Mouse (Mus musculus): ENCODE data around the gene Rundc3a.

Gene Rundc3a

GRCm38 (mm10) chr11:102411061-102411460 is 17.9 kb downstream of the Rundc3a start:
- DNase-seq: no peak

DNA sequence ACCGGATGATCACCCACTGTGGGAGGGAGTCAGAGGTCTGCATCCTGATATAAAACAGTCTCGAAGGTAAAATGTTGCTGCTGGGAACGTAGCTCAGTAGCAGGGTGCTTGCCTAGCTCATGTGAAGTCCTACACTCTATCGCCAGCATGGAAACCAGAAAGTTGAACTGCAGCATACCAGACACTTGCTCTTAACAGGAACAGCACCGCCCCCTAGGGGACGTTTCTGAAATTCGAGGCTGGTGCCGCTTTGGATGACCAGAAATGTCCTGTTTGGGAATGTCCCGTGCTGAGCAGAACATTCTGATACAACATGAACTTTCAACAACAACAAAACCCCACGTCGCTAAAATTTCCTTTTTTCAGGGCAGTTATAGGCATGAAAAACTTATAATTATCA is 18.5 kb downstream of the Rundc3a start:
- DNase-seq: peak; percentile 91

- no peak for DNase-seq
Measured at GRCm38 (mm10) chr11:102413059-102413458, 19.9 kb downstream of the Rundc3a start.

DNA sequence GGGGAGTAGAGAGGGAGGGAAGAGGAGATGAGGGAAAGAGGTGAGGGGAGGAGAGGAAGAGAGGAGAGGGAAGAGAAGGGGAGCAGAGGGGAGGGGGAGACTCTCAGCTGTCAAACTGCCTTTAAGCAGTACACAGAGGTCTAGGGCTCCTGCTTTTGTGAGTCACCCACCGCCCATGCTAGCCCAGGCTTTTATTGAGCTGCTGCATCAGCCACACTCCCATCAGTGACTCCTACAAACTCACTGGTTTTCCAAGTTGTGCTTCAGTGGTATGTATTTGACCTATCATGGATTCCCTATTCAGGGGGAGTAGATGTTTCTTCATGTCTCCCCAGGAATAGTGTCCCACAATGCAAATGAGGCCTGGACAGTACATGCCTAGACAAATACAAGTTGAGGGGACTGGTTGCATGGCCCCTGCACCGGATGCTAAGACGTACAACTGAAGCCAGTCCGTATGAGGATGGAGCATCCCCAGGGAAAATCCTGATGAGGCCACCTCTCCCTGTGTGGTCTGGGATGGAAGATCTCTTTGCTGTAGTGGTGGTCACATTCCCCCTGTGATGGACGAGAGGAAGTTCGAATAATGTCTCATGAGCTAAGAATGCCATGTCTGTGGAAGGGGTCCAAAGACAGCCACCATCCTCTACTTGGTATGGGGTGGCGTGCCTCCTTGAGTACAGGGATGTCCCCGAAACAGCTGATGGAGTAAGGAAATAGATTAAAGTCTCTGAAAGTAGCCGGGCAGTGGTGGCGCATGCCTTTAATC is 22.0 kb downstream of the Rundc3a start:
- DNase-seq: no peak

DNA sequence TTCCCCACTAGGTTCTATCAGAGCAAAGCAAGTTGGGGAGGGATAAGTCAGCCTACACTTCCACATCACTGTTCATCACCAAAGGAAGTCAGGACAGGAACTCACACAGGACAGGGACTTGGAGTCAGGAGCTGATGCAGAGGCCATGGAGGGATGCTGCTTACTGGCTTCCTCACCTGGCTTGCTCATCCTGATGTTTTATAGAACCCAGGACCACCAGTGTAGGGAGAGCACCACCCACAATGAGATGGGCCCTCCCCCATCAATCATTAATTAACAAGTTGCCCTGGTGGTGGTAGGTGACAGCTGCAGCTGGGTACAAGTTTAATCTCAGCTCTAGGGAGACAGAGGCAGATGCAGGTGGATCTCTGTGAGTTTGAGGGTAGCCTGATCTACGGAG is 24.0 kb downstream of the Rundc3a start:
- no peak for DNase-seq

- DNase-seq: no peak
Measured at GRCm38 (mm10) chr11:102418887-102419286, 25.7 kb downstream of the Rundc3a start.

- DNase-seq: no peak
Measured at GRCm38 (mm10) chr11:102421559-102421958, 28.4 kb downstream of the Rundc3a start.

- DNase-seq: no peak
Measured at GRCm38 (mm10) chr11:102424666-102425065, 31.5 kb downstream of the Rundc3a start.

DNA sequence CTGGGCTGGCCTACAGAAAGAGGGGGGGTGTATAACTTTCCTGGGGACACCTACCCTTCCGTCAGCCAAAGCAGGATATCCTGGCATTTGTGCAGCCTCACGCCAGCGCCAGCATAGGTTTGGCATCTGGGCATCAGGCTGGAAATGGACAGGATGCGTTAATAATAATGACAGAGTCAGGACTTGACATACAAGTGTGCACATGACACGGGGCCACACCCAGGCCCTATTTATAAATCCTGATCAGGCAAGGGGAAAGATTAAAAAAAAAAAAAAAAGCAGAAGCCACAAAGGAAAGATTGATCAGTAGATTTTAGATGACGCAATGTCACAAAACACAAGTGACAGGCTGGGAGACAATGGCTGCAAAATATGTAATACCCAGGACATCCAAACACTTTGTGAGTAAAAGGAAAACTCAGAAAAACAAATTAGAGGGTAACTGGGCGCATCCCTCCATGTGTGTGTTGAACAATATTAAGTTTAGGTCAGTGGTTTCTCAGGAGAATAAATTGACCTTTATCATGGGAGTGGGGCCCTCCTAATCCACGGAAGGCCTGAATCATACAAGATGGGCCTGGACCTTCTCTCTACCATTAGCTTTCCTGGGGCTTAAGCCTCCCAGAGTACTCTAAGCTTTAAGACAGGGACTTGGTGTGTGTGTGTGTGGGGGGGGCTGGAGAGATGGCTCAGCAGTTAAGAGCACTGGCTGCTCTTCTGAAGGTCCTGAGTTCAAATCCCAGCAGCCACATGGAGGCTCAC is 32.5 kb downstream of the Rundc3a start:
- no peak for DNase-seq

DNA sequence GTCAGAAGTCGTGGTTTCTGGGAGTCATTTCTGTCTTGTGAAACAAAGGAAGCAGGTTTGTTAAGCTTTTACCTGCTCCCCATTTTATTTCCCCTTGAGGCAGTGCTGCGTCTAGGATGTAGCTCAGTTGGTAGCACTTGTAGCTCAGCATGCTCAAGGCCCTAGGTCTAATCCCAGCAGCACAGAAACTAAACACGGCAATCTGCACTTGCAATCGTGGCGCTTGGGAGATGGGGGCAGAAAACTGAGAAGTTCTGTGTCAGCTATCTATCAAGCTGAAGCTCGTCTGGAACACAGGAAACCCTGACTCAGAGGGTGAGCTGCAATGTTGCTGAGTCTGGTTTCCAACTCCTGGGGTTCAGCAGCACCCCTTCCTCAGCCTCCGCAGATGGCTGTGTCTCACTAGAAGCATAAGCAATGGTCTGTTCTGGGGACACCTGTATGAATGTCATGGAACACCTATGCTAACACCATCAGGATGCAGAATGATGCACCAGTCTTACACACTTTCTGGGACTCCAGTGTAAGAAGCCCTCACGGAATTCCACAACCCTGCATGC is 35.9 kb downstream of the Rundc3a start:
- no peak for DNase-seq

DNA sequence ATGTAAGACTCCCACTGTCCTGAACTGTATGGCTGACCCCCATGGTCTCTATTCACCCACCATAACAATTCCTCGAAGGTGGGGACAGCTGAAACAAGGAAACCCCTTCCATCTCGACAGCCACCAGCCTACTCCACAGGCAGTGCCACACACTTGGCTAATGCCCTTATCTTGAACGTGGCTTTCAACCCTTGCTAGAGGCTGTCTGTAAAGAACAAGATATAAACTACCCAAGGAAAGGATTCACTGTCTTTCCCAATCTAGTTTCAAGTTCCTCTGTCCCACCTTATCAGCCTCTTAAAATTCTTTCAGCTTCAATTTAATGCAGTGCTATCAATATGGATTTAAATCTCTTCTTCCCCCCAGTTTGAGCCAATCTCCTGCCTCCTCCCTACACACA is 36.3 kb downstream of the Rundc3a start:
- no peak for DNase-seq

GRCm38 (mm10) chr11:102430121-102431017 is 37.2 kb downstream of the Rundc3a start, which contains the start of gene Grn:
Grn (plus strand) TSS chr11:102430315.
- DNase-seq: peak; percentile 97

- DNase-seq: peak; percentile 77
Measured at GRCm38 (mm10) chr11:102431018-102431645, 37.9 kb downstream of the Rundc3a start.

DNA sequence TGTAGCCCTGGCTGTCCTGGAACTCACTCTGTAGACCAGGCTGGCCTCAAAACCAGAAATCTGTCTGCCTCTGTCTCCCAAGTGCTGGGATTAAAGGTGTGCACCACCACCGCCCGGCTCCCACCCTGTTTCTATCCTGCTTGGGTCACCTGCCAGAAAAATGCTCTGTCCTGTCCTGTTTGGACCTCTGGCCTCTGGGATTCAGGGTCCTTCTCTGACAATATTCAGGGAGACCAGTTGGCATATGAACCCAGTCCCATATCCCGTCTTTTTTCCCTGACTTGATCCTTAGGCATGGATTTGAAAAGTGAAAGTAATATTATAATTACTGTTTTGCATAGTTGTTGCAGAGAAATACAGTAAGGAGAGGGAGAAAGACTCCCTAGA is 38.5 kb downstream of the Rundc3a start:
- no peak for DNase-seq

DNA sequence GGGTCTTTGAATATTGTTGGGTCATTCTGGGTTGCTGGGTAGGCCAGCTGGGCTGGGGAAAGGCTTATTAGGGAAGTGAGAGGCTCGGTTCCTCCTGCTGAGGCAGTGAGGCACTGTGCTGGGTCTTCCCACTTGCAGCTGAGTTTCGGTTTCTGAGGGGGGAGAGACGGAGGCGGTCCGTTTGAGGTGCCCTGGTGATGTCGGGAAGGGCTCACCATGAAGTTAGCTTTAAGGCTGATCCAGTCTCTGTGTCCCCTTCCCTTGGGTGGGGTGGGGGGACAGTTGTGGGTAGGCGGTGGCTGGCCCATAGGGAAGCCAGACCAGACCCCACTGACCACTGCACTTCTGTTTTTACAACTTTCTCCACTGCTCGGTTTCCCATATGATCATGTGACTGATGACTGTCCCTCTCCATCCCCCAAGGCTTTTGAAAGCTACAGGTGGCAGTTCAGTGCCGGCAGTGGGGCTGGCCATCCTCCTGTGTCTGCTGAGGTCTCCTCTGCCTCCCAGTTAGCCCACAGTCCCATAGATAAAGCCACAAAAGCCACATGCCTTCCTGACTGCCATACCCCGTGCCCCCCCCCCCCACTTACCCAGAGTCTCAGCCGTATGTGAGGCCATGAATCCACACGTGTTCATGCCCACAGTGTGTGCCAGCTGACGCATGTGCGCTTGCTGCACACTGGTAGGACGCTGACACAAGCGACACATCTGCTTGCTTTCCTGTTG is 39.1 kb downstream of the Rundc3a start:
- no peak for DNase-seq

- DNase-seq: peak; percentile 78
Measured at GRCm38 (mm10) chr11:102432896-102433295, 39.7 kb downstream of the Rundc3a start.

- no peak for DNase-seq
Measured at GRCm38 (mm10) chr11:102433866-102434265, 40.7 kb downstream of the Rundc3a start.

DNA sequence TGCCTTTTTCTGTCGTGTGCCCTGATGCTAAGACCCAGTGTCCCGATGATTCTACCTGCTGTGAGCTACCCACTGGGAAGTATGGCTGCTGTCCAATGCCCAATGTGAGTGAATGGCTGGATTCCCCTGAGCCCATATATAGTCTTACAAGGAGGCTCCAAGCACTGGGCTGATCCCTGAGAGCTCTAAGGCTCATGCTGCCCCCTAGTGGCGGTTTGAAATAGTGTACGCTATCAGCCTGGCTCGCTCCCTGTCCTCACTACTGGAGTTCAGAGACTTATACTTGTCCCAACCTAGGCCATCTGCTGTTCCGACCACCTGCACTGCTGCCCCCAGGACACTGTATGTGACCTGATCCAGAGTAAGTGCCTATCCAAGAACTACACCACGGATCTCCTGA is 41.2 kb downstream of the Rundc3a start:
- peak; percentile 81 for DNase-seq

- no peak for DNase-seq
Measured at GRCm38 (mm10) chr11:102434816-102435705, 41.9 kb downstream of the Rundc3a start.

GRCm38 (mm10) chr11:102435754-102436470 is 42.7 kb downstream of the Rundc3a start:
- DNase-seq: peak; percentile 61
